Mouse (Mus musculus) E14TG2a.4 (cell line): ENCODE data around the gene Igfbp7.

Source experiments
- CTCF ChIP-seq: conservative IDR thresholded peaks from 2 replicates; pipeline ENCODE4 v1.5.1; 2014; ENCODE audit warnings: low read length
- NANOG ChIP-seq: IDR thresholded peaks from 2 replicates; pipeline ENCODE4 v1.6.1; 2014; ENCODE audit warnings: borderline replicate concordance, low read length, mixed read lengths
- POU5F1 ChIP-seq: IDR thresholded peaks from 2 replicates; pipeline ENCODE4 v1.6.1; 2014; ENCODE audit warnings: low read length, borderline replicate concordance

DNA sequence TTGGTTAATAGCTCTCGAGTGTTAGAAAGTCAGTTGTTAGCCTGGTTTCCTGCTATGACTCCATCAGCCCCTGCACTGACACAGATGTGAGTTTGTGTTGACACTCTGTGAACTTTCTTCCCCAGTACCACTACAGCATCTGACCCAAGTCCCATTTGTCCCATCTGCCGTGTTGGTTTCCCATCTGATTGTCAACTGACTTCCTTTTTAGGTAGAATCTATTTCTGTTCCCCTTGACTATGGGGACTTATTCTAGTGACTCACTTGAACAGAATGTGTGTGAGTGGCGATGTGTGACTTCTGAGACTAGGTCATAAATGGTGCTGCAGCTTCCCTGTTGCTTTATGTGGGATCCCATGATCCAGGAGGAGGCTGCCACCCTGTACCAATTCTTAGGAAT lies 32.9 kb downstream of the Igfbp7 start:
- TF ChIP-seq CTCF (no peak), NANOG (no peak), POU5F1 (no peak)
